Mouse (Mus musculus) G1E-ER4 (cell line): Measurements from ENCODE around the gene Asic3. TPM values are rescaled to one million over a fixed set of nuclear protein-coding genes. Genes with fewer than 3 reads are reported as not detected.

Experiments
- GATA1 ChIP-seq: IDR thresholded peaks from one replicate; pipeline ENCODE4 v1.8.0; 2012; ENCODE audit warnings: low read length, inconsistent platforms
- polyA plus RNA-seq: library from polyadenylated mRNA; stranded (reverse); fragments of >175 nt; gene quantifications from 2 replicates; pipeline ENCODE4 v1.2.3, GENCODE M21; 2012

Asic3 gene
- polyA plus RNA-seq: 0.08 TPM in 1 of 2 replicates, not detected in the other

- no peak for TF ChIP-seq GATA1
Observed at GRCm38 (mm10) chr5:24413042-24413693, at the start of gene Asic3. Asic3 (plus strand) TSS chr5:24413392.

- TF ChIP-seq GATA1: no peak
Observed at GRCm38 (mm10) chr5:24363467-24363866, 49.7 kb upstream of the Asic3 start.

GRCm38 (mm10) chr5:24364061-24364460, 49.1 kb upstream of the Asic3 start:
- no peak for TF ChIP-seq GATA1

- no peak for TF ChIP-seq GATA1
Observed at GRCm38 (mm10) chr5:24364508-24364907, 48.7 kb upstream of the Asic3 start, which contains the start of gene Nos3. Nos3 (plus strand) TSS chr5:24364810.

GRCm38 (mm10) chr5:24364963-24365362, 48.2 kb upstream of the Asic3 start:
- TF ChIP-seq GATA1: no peak

- TF ChIP-seq GATA1: no peak
Observed at GRCm38 (mm10) chr5:24365528-24365927, 47.7 kb upstream of the Asic3 start.

GRCm38 (mm10) chr5:24366426-24366825, 46.8 kb upstream of the Asic3 start:
- no peak for TF ChIP-seq GATA1

- no peak for TF ChIP-seq GATA1
Observed at GRCm38 (mm10) chr5:24369767-24370166, 43.4 kb upstream of the Asic3 start.

GRCm38 (mm10) chr5:24373807-24374206, 39.4 kb upstream of the Asic3 start:
- no peak for TF ChIP-seq GATA1

GRCm38 (mm10) chr5:24374216-24374615, 39.0 kb upstream of the Asic3 start:
- TF ChIP-seq GATA1: no peak

GRCm38 (mm10) chr5:24374666-24375328, 38.4 kb upstream of the Asic3 start:
- TF ChIP-seq GATA1: no peak

- no peak for TF ChIP-seq GATA1
Observed at GRCm38 (mm10) chr5:24378700-24379099, 34.5 kb upstream of the Asic3 start.

- no peak for TF ChIP-seq GATA1
Observed at GRCm38 (mm10) chr5:24379501-24379900, 33.7 kb upstream of the Asic3 start.

GRCm38 (mm10) chr5:24380499-24380898, 32.7 kb upstream of the Asic3 start:
- TF ChIP-seq GATA1: no peak

GRCm38 (mm10) chr5:24381486-24381885, 31.7 kb upstream of the Asic3 start:
- TF ChIP-seq GATA1: no peak

GRCm38 (mm10) chr5:24381988-24382387, 31.2 kb upstream of the Asic3 start:
- TF ChIP-seq GATA1: no peak
